ENCODE assay signal across 8 mouse cellular contexts in the genomic region with DNA sequence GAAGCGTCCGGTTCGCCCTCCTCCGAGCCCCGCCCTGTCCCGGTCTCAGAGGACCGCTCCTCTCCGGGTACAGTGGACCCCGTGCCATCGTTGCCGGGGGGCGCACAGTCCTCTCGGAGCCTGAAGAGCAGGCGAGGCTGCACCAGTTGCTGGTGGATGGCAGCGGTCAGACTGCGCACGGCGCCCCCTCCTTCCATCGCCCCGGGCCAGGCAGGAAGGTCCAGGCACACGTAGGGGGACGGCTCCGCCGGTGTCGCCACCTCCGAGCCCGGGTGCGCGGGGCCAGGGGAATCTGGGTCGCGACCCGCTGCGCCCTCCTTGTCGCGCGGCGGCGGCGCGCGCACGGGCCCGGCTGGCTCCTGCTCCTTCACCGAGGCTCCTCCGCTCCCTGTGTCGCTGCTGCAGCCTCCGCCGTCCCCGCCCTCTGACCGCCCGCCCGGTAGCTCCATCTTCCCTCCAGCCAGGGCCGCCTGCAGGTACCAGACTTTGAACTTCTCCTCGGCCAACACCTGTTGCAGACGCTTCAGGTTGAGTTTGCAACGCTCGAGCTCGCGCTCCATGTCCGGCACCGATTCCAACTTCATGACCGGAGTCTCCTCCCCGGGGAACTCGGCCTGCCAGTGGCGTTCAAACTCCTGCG. TPM values are rescaled to one million over a fixed set of nuclear protein-coding genes. Genes with fewer than 3 reads are reported as not detected.
DNase-seq lines count a peak whose midpoint lies in the region; ATAC-seq lines count a peak whose summit lies in the region.

No protein-coding gene starts in this region.

- peaks cover 8% of the 10 kb centered on the region for H3K27me3 ChIP-seq in heart, embryonic 11.5 days (ENCODE audit: control insufficient read depth, insufficient read depth, low read length)
- H3K27me3 ChIP-seq in kidney, embryonic 14.5 days (ENCODE audit: control insufficient read depth, insufficient read depth, low read length): 0 out of 2 replicates have a peak, but pooled peaks cover 5% of the 10 kb centered on the region
- peaks cover 15% of the 10 kb centered on the region; the same call in 1 of the 2 replicates for H3K27me3 ChIP-seq in stomach, embryonic 15.5 days (replicated peaks)

- no peaks in the 10 kb centered on the region for H3K9me3 ChIP-seq in heart, embryonic 11.5 days (replicated peaks; ENCODE audit: control insufficient read depth, low read length)
- no peaks in the 10 kb centered on the region for H3K9me3 ChIP-seq in kidney, embryonic 14.5 days (ENCODE audit: control insufficient read depth, low read length)
- H3K9me3 ChIP-seq in stomach, embryonic 15.5 days: no peaks in the 10 kb centered on the region

- peak overlapping the region; percentile 64 for H3K9ac ChIP-seq in heart, embryonic 11.5 days (ENCODE audit: low read depth, low read length)
- H3K9ac ChIP-seq in kidney, embryonic 14.5 days (ENCODE audit: low read depth, low read length): peak overlapping the region; percentile 75
- peak overlapping the region; percentile 20 for H3K9ac ChIP-seq in stomach, embryonic 15.5 days

- ATAC-seq in heart, embryonic 11.5 days (replicated peaks; ENCODE audit: insufficient number of reproducible peaks, low FRiP score, low TSS enrichment): peak; percentile 53; the same call in 1 of the 2 replicates
- ATAC-seq in kidney, embryonic 14.5 days (ENCODE audit: low FRiP score, low TSS enrichment): peak; percentile 37; the same call in 1 of the 2 replicates
- ATAC-seq in stomach, embryonic 15.5 days (ENCODE audit: insufficient read depth, low FRiP score, low read depth): peak; percentile 36; the same call in 1 of the 2 replicates

- peak overlapping the region; percentile 69 for H3K4me3 ChIP-seq in heart, embryonic 11.5 days (ENCODE audit: low read depth, low read length)
- peak overlapping the region; percentile 65 for H3K4me3 ChIP-seq in kidney, embryonic 14.5 days (ENCODE audit: low read length)
- peak overlapping the region; percentile 56 for H3K4me3 ChIP-seq in stomach, embryonic 15.5 days (replicated peaks)

- intact Hi-C loops in left cerebral cortex, postnatal 14 days (cut with DNase I): no loop called here

- H3K27ac ChIP-seq in heart, embryonic 11.5 days (ENCODE audit: low read depth, low read length): no peak overlapping the region
- H3K27ac ChIP-seq in kidney, embryonic 14.5 days (ENCODE audit: low read depth, low read length): peak overlapping the region; percentile 78
- H3K27ac ChIP-seq in stomach, embryonic 15.5 days: 0 out of 2 replicates have a peak overlapping the region, but pooled peaks have one; percentile 31

- peaks cover 10% of the 10 kb centered on the region for H3K4me1 ChIP-seq in heart, embryonic 11.5 days (ENCODE audit: control insufficient read depth, insufficient read depth, low read length)
- peaks cover 12% of the 10 kb centered on the region; the same call in 1 of the 2 replicates for H3K4me1 ChIP-seq in kidney, embryonic 14.5 days (ENCODE audit: control insufficient read depth, insufficient read depth, low read length)
- H3K4me1 ChIP-seq in stomach, embryonic 15.5 days: 0 out of 2 replicates have a peak, but pooled peaks cover 11% of the 10 kb centered on the region

- peak; percentile 16 to 24 for DNase-seq in lung, adult 18-20 months
- no peak for DNase-seq in lung, postnatal 25 days (ENCODE audit: low spot score)
- peak; percentile 10 to 15 for DNase-seq in adrenal gland, postnatal 4 days (ENCODE audit: low spot score in 2 of 2)
- DNase-seq in lung, postnatal 36 days: peak; percentile 15
- no peak for DNase-seq in left cerebral cortex, postnatal 14 days (ENCODE audit: low spot score in 2 of 2)

- H3K4me2 ChIP-seq in heart, embryonic 11.5 days: peak overlapping the region; percentile 96
- H3K4me2 ChIP-seq in kidney, embryonic 14.5 days (replicated peaks; ENCODE audit: low read depth, low read length): peak overlapping the region; percentile 89
- H3K4me2 ChIP-seq in stomach, embryonic 15.5 days: peak overlapping the region; percentile 95

- WGBS in heart, embryonic 11.5 days (ENCODE audit: insufficient replicate concordance): under 1% methylated on average over 62 of the region's 66 CpGs
- WGBS in kidney, embryonic 14.5 days: under 1% methylated on average over 55 of the region's 66 CpGs
- under 1% methylated on average over 60 of the region's 66 CpGs for WGBS in stomach, embryonic 15.5 days

- no peaks in the 10 kb centered on the region for H3K36me3 ChIP-seq in heart, embryonic 11.5 days (ENCODE audit: control insufficient read depth, insufficient read depth, low read length)
- no peaks in the 10 kb centered on the region for H3K36me3 ChIP-seq in kidney, embryonic 14.5 days (ENCODE audit: control insufficient read depth, insufficient read depth, low read length)
- no peaks in the 10 kb centered on the region for H3K36me3 ChIP-seq in stomach, embryonic 15.5 days

RNA-seq across cellular contexts. Expression of a gene that starts 0.6 kb away (rescaled TPM):
- 10 to 100 TPM; 64.2 to 68.9 TPM for total RNA-seq in adrenal gland, postnatal 4 days (2021)
- 22.9 and 26.2 TPM in 2 replicates for polyA plus RNA-seq in heart, embryonic 11.5 days (2014; fragmentation: Nextera tagmentation; extraction: Ambion mirVana)
- 31.8 and 57.7 TPM in 2 replicates for polyA plus RNA-seq in kidney, embryonic 14.5 days (2014; fragmentation: Nextera tagmentation; extraction: Ambion mirVana)
- 37.4 and 41.8 TPM in 2 replicates for polyA plus RNA-seq in stomach, embryonic 15.5 days (2015; fragmentation: Nextera tagmentation; extraction: Ambion mirVana)
- total RNA-seq in left cerebral cortex, postnatal 14 days (2021): 100 to 1,000 TPM; 424 to 443 TPM

RNA-seq across cellular contexts. Expression of a gene that starts 49.6 kb away (rescaled TPM):
- total RNA-seq in adrenal gland, postnatal 4 days (2021): not detected
- polyA plus RNA-seq in heart, embryonic 11.5 days (2014; fragmentation: Nextera tagmentation; extraction: Ambion mirVana): 0.17 TPM in 1 of 2 replicates, not detected in the other
- 0.49 TPM in 1 of 2 replicates, not detected in the other for polyA plus RNA-seq in kidney, embryonic 14.5 days (2014; fragmentation: Nextera tagmentation; extraction: Ambion mirVana)
- polyA plus RNA-seq in stomach, embryonic 15.5 days (2015; fragmentation: Nextera tagmentation; extraction: Ambion mirVana): 0.28 and 0.32 TPM in 2 replicates
- 1 to 10 TPM; 3.4 to 4.2 TPM for total RNA-seq in left cerebral cortex, postnatal 14 days (2021)

RNA-seq across cellular contexts. Expression of a gene that starts 56.9 kb away (rescaled TPM):
- total RNA-seq in adrenal gland, postnatal 4 days (2021): 10 to 100 TPM; 16.4 to 27.0 TPM
- 0.07 TPM in 1 of 2 replicates, not detected in the other for polyA plus RNA-seq in heart, embryonic 11.5 days (2014; fragmentation: Nextera tagmentation; extraction: Ambion mirVana)
- polyA plus RNA-seq in kidney, embryonic 14.5 days (2014; fragmentation: Nextera tagmentation; extraction: Ambion mirVana): 0.81 and 0.89 TPM in 2 replicates
- 0.61 and 0.89 TPM in 2 replicates for polyA plus RNA-seq in stomach, embryonic 15.5 days (2015; fragmentation: Nextera tagmentation; extraction: Ambion mirVana)
- total RNA-seq in left cerebral cortex, postnatal 14 days (2021): under 1 TPM; 0.61 to 0.75 TPM

Comparison
In these comparisons a context has a peak if more than half of its experiments do, and no peak if none do; other contexts are left out.
1. DNase-seq: peak in lung, adult 18-20 months (2 of 2), adrenal gland, postnatal 4 days (2 of 2) and lung, postnatal 36 days (single experiment); none in lung, postnatal 25 days (single experiment) and left cerebral cortex, postnatal 14 days (0 of 2).
2. H3K9ac ChIP-seq: peak in every context shown above with its lines; median percentile 75 in kidney, embryonic 14.5 days; 64 in heart, embryonic 11.5 days; 20 in stomach, embryonic 15.5 days.
3. Peak in every context shown above with its lines, with median percentiles within 50 percentile points of each other: ATAC-seq, H3K4me2 ChIP-seq and H3K4me3 ChIP-seq.